Mouse (Mus musculus) lung, adult 2 months (tissue): ENCODE measurements at regions not wholly inside any gene's neighbourhood (a gene's known extent, or its start where the extent isn't known, plus 50 kb on each side); places are given as distances from the start of the nearest gene placed in this dataset.

Experiments used
- CTCF ChIP-seq: fragments of 200-500 bp; IDR thresholded peaks from 2 replicates; pipeline ENCODE4 v1.5.1; 2011; ENCODE audit warnings: mild to moderate bottlenecking, low read length, control low read depth; ENCODE audit not compliant: insufficient read depth
- POLR2A ChIP-seq: fragments of 200-500 bp; IDR thresholded peaks from 2 replicates; pipeline ENCODE4 v1.6.1; 2011; ENCODE audit warnings: low read depth, mild to moderate bottlenecking, control low read depth, low read length, borderline replicate concordance; ENCODE audit errors: extremely low read depth

DNA sequence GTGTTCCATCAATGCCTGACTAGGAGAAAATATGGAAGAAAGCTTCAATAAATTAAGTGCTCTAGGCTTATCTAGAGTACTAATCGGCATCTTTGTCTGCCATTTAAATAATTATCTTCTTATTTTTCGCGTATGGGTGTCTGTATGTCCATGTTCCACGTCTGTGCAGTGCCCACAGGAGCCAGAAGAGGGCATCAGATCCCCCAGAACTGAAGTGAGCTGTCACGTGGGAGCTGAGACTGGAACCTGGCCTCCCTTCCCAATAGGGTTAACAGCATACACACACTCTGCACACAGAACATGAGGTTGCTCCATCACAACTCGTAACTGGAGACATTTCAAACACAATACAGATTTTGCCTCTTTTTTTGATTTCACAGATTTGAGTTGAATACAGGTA is 143.4 kb upstream of the Wdfy3 start:
- TF ChIP-seq POLR2A (no peak), CTCF (peak; percentile 37; the same call in 1 of the 2 replicates)
